Mouse (Mus musculus) embryonic fibroblast, embryonic 13.5 days (primary cell): Measurements from ENCODE around the gene Gm6871.
"Not testable (repeated sequence)": the region's sequence is repeated elsewhere in the genome, so short reads cannot be mapped to it uniquely, and the experiment has no call there.

Experiments
- CTCF ChIP-seq: IDR thresholded peaks from 2 replicates; pipeline ENCODE4 v1.5.1; 2011; ENCODE audit warnings: mild to moderate bottlenecking, control low read depth, low read length, moderate library complexity, borderline replicate concordance; ENCODE audit not compliant: insufficient read depth
- POLR2A ChIP-seq: IDR thresholded peaks from 2 replicates; pipeline ENCODE4 v1.6.1; 2011; ENCODE audit warnings: low read depth, mild to moderate bottlenecking, control low read depth, low read length, moderate library complexity

DNA sequence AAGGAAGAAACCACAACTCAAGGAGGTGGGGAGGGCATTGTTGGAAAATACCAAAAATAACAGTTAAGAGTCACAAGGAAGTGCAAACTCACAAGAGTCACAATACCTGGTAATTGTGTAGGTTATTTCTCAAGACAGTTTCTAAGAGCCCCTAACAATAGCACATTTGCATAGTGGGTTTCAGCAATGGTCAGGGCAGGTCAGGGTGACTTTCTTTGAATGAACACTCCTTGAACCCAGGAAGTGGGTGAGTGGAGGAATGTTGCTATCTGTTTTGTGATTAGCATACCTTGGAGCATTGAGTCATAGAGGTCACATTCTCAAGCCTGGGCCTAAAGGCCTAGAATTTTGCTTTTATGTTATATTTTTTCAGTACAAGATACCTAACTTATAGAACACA lies 14.4 kb upstream of the Gm6871 start:
- not testable (repeated sequence) for TF ChIP-seq CTCF, POLR2A
